Mouse (Mus musculus): Measurements from ENCODE around the gene A2ml1.
"Not testable (repeated sequence)": the region's sequence is repeated elsewhere in the genome, so short reads cannot be mapped to it uniquely, and the experiment has no call there.

The A2ml1 gene

GRCm38 (mm10) chr6:128581508-128581907 lies at the start of gene A2ml1:
Gene A2ml1 (minus strand): TSS chr6:128581608.
- DNase-seq (ENCODE audit: low spot score in 2 of 2): no peak

DNA sequence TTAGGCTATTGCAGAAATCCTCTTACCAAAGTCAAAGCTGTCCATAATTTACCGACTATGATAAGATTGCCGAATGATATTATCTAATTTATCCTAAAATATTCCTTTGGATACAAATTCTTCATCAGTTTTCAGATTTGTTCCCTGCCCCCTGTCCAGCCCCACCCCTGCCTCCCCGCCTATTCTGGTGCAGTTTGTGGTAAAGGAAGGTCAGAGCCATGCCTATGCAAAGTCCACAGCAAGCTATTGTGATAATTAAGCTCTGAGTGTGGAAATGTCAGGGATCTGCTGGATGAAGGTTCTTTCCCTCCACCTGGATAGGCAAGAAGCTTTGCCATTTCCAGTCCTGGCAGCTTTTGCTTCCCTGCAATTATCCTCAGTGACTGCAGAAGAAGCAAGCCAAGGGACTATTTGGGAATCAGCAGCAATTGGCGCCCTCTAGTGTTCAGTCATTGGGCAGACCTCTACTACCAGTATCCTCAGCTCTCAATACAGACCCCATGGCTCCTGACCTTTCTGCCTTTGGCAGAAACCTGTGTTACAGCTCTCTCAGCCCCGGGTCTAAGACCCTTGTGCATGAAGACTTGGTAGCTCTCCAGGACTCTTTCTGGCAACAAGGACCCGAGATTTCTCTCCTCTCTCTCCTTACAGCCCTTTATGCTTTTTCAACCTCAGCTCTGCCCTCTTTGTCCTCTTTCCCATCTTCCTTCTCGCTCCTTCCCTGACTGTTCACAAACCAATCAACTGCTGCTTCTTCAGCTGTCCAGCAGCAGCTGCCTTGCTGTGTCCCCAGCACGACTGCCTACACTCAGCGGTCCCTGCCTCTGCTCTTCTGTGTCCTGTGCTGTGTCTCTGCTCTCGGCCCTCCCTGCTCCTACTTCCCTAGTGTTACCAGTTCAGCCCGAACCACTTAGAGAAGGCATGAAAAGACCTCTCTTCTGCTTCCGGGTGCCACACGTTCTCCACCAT lies 48.6 kb upstream of the A2ml1 start:
- peak; percentile 44 to 66 for DNase-seq (ENCODE audit: low spot score in 2 of 2)

DNA sequence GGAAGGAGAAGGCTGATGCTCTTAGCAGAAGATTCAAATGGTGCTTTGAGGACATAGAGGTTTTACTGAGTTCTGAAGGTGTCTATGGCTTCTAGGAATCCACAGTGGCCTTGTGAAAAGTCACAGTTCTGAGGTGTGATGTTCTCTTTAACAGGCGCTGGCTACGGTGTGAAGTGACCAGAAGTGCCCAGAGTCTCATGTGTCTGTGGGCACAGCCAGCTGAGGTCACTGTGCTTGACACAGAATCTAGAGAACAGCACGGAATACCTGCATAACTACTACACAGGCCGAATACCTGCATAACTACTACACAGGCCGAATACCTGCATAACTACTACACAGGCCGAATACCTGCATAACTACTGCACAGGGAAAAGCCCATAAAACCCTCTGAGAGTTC lies 43.8 kb upstream of the A2ml1 start:
- not testable (repeated sequence) for DNase-seq (ENCODE audit: low spot score in 2 of 2)

DNA sequence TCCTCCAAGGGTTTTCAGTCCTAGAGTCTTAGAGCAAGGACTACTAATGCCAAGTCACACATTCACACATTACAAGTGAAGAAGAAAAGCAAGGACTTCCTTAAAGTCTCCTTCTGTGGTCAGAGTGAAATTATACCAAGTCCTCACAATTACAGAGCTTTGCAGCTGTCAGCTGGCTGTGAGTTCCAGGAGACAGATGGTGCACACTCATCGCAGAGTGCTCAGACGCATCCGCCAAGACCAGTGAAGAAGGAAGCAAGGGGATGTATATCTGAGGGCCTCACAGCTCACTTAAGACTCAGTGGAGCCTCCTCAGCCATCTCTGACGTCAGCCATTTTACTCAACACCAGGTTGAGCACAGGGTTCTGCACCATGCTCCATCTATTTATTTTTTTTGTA lies 43.0 kb upstream of the A2ml1 start:
- peak in 1 of 2 experiments; percentile 45 for DNase-seq (ENCODE audit: low spot score in 2 of 2)

DNA sequence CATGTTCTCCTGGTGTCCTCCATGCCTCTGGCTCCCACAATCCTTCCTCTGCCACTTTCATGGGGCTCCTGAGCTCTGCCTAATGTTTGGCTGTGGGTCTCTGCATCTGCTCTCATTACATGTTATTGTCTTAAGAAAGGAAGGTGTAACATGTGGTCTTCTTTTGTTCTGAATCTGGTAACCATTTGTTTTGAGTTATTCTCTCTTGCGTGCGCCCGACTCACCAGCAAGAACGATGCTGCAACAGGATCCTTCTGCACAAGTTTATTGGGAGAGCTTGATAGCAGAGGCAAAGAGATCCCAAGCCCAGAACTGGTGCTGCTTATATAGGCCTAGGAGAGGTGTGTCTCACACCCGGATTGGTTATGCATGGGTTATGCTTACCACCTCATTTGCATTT lies 42.0 kb upstream of the A2ml1 start, which contains the start of gene Klrb1a:
TSS of gene Klrb1a (minus strand) at position 101 of the 400 bp plus-strand sequence.
- DNase-seq (ENCODE audit: low spot score in 2 of 2): not testable (repeated sequence)

DNA sequence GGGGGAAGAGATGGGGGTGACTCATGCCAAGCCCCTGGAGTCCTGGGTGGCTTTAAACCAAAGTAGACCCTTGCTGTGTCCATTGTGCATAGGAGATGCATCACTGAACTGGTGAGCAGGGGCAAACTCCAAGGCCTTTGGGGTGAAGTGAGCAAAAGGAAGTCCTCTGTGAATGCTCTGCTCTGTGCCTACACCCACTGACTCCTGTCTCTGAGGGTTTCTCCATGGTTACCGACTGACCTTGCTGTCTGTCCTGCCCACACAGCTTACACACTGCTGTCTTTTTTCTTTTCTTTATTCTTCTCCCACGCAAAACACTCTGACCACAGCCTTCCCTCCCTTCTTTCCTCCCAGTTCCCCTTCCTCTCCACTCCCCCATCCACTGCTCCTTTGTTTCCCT lies 41.3 kb upstream of the A2ml1 start:
- DNase-seq (ENCODE audit: low spot score in 2 of 2): no peak

DNA sequence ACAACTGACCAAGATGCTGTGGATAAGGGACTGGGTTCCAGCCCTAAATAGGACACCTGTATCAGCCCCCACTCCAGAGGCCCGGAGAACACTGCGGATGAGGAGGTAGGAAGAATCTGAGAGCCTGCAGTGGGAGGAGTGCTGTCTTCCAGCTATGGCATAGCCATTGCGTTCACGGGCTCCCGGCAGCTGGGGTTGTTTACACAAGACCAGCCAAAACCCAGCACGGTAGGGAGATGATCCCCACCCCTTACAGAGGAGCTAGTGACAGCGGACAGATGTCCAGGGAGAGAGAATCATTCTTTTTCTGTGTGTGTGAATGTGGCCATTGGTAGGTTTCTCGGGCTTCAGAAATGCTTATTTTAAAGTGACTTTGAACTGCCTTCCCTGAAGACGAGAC lies 24.9 kb upstream of the A2ml1 start:
- DNase-seq (ENCODE audit: low spot score in 2 of 2): no peak

GRCm38 (mm10) chr6:128604512-128604911 lies 23.1 kb upstream of the A2ml1 start:
- DNase-seq (ENCODE audit: low spot score in 2 of 2): no peak

DNA sequence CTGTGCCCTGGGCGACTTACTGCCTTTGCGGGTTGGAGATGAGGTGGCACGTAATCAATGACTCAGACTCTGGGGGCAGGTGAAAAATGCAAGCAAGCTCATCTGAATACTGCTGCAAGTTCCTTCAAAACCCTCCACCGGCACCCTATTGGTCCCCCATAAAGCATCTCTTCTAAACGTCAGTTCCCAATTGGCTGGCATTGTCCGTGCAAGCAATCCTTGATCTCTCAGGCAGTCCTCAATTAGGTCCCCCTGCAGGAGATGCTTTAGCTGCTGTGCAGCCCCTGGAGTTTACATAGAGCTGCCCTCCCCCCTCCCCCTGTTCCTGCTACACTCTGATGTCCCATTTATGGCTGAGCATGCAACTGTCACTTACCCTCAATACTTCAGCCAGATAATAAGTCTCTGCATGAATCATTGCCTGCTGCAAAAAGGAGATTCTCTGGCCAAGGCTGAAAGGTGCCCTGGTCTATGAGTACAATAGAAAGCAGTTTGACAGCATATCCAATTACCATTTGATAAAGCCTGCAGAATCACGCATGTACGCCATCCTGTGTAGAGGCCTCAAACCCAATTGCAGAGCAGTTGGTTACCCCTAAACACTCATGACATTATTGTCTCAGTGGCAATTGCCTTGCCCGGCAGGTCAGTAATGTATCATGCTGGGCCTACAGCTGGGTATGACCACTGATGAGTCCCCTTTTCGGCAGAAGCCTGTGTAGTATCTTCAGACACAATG lies 21.2 kb upstream of the A2ml1 start:
- DNase-seq (ENCODE audit: low spot score in 2 of 2): peak in 1 of 2 experiments; percentile 23

DNA sequence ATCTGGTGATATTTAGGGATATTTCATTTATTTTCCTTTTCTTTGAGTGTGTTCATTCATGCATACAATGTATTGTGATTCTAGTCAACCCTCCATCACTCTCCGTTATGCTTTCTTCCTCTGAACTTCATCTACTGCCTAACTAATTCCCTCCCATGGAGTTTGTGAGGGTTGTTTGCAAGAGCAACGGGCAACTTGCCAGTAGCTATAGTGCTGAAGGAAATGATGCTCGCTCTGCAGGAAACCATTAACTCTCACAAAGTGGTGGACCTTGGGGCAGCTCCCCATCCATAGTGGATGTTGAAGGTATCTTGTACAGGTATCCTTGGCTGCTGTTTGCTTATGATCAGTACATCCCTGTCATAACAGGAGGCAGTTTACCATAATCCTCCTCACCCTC lies 20.6 kb upstream of the A2ml1 start:
- DNase-seq (ENCODE audit: low spot score in 2 of 2): no peak

- no peak for DNase-seq (ENCODE audit: low spot score in 2 of 2)
Observed at GRCm38 (mm10) chr6:128599555-128599954, 18.1 kb upstream of the A2ml1 start.

DNA sequence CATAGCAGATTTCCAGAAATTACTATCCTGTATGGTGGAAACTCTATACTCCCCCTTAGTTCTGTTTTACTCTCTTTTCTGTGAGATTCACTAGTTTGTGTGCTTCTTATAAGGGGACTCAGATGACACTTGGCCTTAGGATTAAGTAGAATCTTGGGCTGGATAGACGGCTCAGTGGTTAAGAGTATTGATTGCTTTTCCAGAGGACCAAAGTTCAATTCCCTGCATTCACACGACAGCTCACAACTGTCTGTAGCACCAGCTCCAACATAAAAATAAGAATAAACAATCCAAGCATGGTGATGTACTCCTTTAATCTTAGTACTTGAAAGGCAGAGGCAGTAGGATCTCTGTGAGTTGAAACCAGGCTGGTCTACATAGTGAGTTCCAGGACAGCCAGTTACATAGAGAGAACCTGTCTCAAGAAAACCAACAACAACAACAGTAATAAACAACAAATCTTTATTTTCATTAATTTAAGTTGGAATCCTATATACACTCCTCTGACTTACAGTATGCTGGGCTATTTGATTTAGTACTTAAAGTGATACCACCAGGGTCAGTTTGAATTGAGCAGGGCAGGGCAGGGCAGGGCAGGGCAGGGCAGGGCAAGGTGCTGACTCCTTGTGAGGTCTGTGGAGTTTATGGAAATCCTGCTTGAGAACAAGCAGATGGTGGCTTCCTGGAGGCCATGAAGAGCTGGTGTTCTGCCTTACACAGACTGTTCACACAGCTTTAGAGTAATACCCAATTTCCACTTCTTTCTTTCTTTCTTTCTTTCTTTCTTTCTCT lies 17.0 kb upstream of the A2ml1 start:
- no peak for DNase-seq (ENCODE audit: low spot score in 2 of 2)

DNA sequence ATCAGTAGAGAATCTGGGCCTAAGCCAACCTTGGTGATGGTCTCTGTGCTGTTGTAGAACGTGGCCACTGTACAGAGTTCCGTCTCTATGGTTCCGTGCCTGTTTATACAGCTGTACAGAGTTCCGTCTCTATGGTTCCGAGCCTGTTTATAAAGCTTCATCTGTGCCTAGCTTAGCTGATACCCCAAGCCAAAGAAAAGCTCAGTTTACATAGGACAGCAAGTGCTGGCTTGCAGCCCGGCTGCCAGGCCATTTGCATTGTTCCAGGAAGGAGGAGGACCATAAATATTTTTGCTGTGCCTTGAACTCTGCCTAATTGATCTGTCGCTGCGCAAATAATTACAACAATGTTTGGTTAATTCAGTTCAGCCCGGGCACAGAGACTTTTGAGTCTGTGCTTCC lies 15.7 kb upstream of the A2ml1 start:
- peak; percentile 31 to 55 for DNase-seq (ENCODE audit: low spot score in 2 of 2)

DNA sequence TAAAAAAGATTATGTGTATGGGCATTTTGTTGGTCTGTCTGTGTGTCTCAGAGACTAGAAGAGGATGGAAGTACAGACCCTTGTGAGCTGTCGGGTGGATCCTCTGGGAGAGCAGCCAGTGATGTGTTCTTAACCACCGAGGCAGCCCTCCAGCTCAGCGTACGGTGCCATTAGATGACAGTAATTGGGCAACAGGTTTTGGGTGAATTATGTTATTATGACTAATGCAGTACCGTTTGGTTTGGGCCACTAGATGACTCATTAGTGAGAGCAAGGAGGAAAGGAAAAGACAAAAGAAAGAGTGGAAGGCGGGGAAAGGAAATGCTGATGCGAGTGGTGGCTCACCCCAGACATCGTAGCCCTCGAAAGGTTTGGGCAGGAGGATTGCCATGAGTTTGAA lies 13.2 kb upstream of the A2ml1 start:
- no peak for DNase-seq (ENCODE audit: low spot score in 2 of 2)

DNA sequence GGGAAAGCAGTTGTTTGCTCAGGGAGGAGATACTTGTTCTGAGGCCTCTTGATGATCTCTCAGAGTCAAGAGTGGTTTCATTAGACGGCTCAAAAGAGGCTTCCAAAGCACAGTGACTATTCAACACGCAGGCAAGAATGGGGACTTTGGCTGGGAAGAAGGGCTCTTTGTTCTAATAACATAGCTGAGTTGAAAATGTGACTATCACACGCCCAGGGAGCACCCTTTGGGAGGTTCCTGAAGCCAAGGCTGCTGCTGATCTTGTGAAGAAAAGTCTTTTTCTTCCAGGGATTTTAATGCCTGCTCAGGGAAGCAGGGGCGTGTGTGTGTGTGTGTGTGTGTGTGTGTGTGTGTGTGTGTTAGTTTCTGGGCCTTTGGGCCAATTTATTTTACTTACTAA lies 8.0 kb upstream of the A2ml1 start:
- no peak for DNase-seq (ENCODE audit: low spot score in 2 of 2)

- no peak for DNase-seq (ENCODE audit: low spot score in 2 of 2)
Observed at GRCm38 (mm10) chr6:128587619-128588018, 6.2 kb upstream of the A2ml1 start.

DNA sequence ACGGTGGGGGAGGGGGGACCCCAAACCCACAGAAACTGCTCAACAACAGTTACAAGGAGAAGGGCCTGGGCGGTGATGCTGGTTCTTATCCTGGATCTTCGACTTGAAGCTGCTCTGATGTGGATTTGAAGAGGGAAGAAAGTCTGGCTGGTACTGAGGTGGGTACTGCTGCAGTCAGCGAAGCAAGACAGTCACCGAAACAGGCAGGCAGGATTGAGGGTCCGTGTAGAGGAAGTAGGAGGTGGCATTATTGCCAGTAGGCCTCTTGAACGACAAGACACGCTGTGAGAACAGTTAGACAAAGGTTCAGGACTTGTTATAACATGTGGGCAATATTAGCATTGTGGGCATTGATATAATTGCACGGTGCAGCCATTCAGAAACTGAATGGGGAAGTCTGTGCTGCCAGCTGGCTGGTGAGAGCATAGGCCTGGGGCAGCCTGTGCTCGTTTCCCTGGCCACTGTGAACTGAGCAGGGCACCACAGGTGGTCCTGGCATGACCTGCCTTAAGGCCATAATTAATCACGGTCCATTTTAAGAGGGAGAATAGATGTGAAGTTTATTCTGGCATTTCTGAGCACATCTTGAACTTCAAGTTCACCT lies 4.3 kb upstream of the A2ml1 start:
- no peak for DNase-seq (ENCODE audit: low spot score in 2 of 2)

DNA sequence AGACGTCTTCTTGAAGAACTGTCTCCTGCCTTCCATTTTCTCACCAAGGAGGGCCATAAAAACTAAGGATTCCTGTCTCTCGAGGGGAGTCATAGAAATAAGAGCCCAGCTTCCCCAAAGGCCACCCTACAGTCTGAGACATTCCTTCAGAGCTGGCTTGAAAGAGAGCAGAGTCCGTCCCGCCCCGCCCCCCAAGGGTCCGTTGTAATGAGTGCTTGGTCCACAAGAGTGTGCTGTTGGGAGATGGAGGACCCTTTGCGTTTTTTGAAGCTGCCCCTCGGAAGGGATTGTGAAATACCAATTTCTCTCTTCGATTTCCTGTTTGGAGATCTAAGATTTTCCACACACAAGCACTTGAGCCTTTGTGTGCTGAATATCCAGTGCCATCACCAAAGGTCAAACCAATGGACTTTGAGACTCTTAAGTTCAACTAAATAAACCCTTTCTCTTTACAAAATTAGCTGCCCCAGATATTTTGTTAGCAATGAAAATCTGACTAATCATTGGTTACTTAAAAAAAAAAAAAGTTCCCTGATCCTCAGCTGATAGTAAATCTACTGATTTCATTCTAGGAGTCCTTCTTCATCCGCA lies 2.8 kb upstream of the A2ml1 start:
- DNase-seq (ENCODE audit: low spot score in 2 of 2): no peak

DNA sequence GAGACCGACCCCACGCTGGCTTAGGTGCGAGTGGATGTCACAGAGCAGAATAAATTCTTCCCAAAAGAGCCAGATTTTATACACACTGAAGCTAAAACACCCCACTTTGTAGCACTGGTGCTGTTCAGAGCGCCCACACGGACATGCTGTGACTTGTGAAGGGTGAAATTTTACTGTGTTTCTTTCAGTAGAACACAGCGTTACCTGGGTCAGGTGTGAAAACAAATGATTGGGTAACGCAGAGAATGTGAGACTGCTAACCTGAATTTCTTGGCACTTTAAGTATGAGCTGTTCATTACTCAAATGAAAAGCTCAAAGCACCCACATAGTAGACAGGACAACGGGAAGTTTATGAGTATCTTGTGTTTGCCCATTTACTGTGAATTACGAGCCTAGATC lies 4.1 kb downstream of the A2ml1 start:
- no peak for DNase-seq (ENCODE audit: low spot score in 2 of 2)

DNA sequence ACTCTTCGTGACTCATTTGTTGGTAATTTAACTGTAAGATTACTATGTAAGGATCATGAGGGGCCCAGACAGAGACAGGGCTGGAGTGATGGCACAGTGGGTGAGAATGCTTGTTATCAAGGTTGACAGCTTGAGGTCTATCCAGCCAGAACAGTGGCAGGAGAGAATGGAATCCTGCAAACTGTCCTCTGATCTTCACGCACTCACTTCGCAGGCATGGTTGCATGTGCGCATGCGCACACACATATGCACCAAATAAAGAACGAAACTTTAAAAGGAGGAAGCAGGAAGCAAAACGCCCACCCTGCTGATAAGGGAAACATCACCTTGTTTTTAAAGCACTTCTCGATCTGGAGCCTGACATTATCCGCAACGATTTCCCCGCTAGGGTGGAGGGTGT lies 14.8 kb downstream of the A2ml1 start:
- no peak for DNase-seq (ENCODE audit: low spot score in 2 of 2)

GRCm38 (mm10) chr6:128554049-128554448 lies 27.4 kb downstream of the A2ml1 start:
- no peak for DNase-seq (ENCODE audit: low spot score in 2 of 2)

All from frontal cortex, postnatal 36 days (tissue).